8 mouse cellular contexts compared by ENCODE assay signal in genomic region chr2:60354541-60355387, GRCm38 (mm10). TPM values are rescaled to one million over a fixed set of nuclear protein-coding genes. Genes with fewer than 3 reads are reported as not detected.
DNase-seq lines count a peak whose midpoint lies in the region; ATAC-seq and TF ChIP-seq lines count a peak whose summit lies in the region.

No protein-coding gene starts in this region.

- H3K36me3 ChIP-seq in liver, embryonic 16.5 days (ENCODE audit: control insufficient read depth, insufficient read depth) = no peaks in the 10 kb centered on the region
- H3K36me3 ChIP-seq in stomach, embryonic 15.5 days = no peaks in the 10 kb centered on the region

- TF ChIP-seq CTCF in lung, adult 2 months (IDR thresholded peaks at IDR 0.05; ENCODE audit: insufficient read depth, low read length) = no peak

- no peaks in the 10 kb centered on the region for H3K27me3 ChIP-seq in liver, embryonic 16.5 days (ENCODE audit: control insufficient read depth, insufficient read depth, low read depth, low read length)
- no peaks in the 10 kb centered on the region for H3K27me3 ChIP-seq in stomach, embryonic 15.5 days (replicated peaks)

- H3K27ac ChIP-seq in liver, embryonic 16.5 days (ENCODE audit: low read length) = no peak overlapping the region
- H3K27ac ChIP-seq in stomach, embryonic 15.5 days = no peak overlapping the region

- peak overlapping the region; percentile 4; the same call in 1 of the 2 replicates for H3K4me2 ChIP-seq in liver, embryonic 16.5 days (ENCODE audit: low read depth, low read length)
- peak overlapping the region; percentile 19; the same call in 1 of the 2 replicates for H3K4me2 ChIP-seq in stomach, embryonic 15.5 days

- H3K4me3 ChIP-seq in lung, adult 2 months (replicated peaks; ENCODE audit: extremely low read depth, low read depth, low read length) = peak overlapping the region; percentile 26
- H3K4me3 ChIP-seq in liver, embryonic 16.5 days (ENCODE audit: low read depth, low read length) = no peak overlapping the region
- no peak overlapping the region for H3K4me3 ChIP-seq in stomach, embryonic 15.5 days (replicated peaks)

- ATAC-seq in liver, embryonic 16.5 days (ENCODE audit: low read depth) = no peak
- no peak for ATAC-seq in stomach, embryonic 15.5 days (ENCODE audit: insufficient read depth, low FRiP score, low read depth)

- 47% methylated on average over 18 of the region's 18 CpGs for WGBS in lung, adult 2 months
- WGBS in liver, embryonic 16.5 days (ENCODE audit: insufficient replicate concordance) = 50% methylated on average over 18 of the region's 18 CpGs
- WGBS in stomach, embryonic 15.5 days = 58% methylated on average over 18 of the region's 18 CpGs

- TF ChIP-seq POLR2A in lung, adult 2 months (IDR thresholded peaks at IDR 0.05; ENCODE audit: borderline replicate concordance, extremely low read depth, low read depth, low read length) = no peak

- H3K4me1 ChIP-seq in lung, adult 2 months (ENCODE audit: control insufficient read depth, insufficient read depth, low read length) = no peaks in the 10 kb centered on the region; the same call in 1 of the 2 replicates
- no peaks in the 10 kb centered on the region for H3K4me1 ChIP-seq in liver, embryonic 16.5 days (ENCODE audit: control insufficient read depth, low read depth, low read length)
- H3K4me1 ChIP-seq in stomach, embryonic 15.5 days = 0 out of 2 replicates have a peak, but pooled peaks cover 2% of the 10 kb centered on the region

- no peaks in the 10 kb centered on the region for H3K9me3 ChIP-seq in liver, embryonic 16.5 days (replicated peaks; ENCODE audit: control insufficient read depth, low read length)
- H3K9me3 ChIP-seq in stomach, embryonic 15.5 days = no peaks in the 10 kb centered on the region

- H3K9ac ChIP-seq in liver, embryonic 16.5 days (ENCODE audit: low read depth, low read length) = no peak overlapping the region
- no peak overlapping the region for H3K9ac ChIP-seq in stomach, embryonic 15.5 days

- DNase-seq in adrenal gland, postnatal 14 days = peak; percentile 29
- no peak for DNase-seq in adrenal gland, postnatal 25 days
- DNase-seq in lung, adult 2 months = no peak
- DNase-seq in lung, adult 18-20 months = no peak
- no peak for DNase-seq in adipocyte (ENCODE audit: low spot score)
- no peak for DNase-seq in testis, postnatal 14 days (ENCODE audit: low spot score)

RNA-seq across cellular contexts. Expression of gene Ly75, which starts 28.3 kb away (rescaled TPM):
- 1.1 and 1.7 TPM in 2 replicates for total RNA-seq in adrenal gland, postnatal 14 days (2021)
- total RNA-seq in adrenal gland, postnatal 25 days (2021) = 0.81 and 1.3 TPM in 2 replicates
- 1.7 and 2.9 TPM in 2 replicates for polyA plus RNA-seq in lung, adult 2 months (2012; rRNA removed)
- 2.9 and 3.0 TPM in 2 replicates for polyA plus RNA-seq in liver, embryonic 16.5 days (2015; fragmentation: Nextera tagmentation; extraction: Ambion mirVana)
- polyA plus RNA-seq in stomach, embryonic 15.5 days (2015; fragmentation: Nextera tagmentation; extraction: Ambion mirVana) = 1.1 TPM in 2 replicates
